Mouse (Mus musculus) kidney, embryonic 14.5 days (tissue): ENCODE measurements around the gene Dytn. TPM values are rescaled to one million over a fixed set of nuclear protein-coding genes. Genes with fewer than 3 reads are reported as not detected.

Experiments used
- ATAC-seq: fragments of 200-750 bp; cut with Nextera tagmentation; 2 replicates; pipeline ENCODE4 v1.8.0; 2017; ENCODE audit warnings: moderate number of reproducible peaks, mild to moderate bottlenecking, moderate TSS enrichment, moderate library complexity; ENCODE audit not compliant: low FRiP score, low TSS enrichment
- H3K27ac ChIP-seq: fragments of 300-500 bp; sonication (generic); 2 replicates; pipeline ENCODE4 v1.5.1; 2014; ENCODE audit warnings: low read depth, mild to moderate bottlenecking, low read length, moderate library complexity, mixed read lengths
- H3K27me3 ChIP-seq: fragments of 300-500 bp; sonication (generic); 2 replicates; pipeline ENCODE4 v1.6.1; 2014; ENCODE audit warnings: mild to moderate bottlenecking, low read length; ENCODE audit not compliant: control insufficient read depth, insufficient read depth
- H3K36me3 ChIP-seq: fragments of 300-500 bp; sonication (generic); 2 replicates; pipeline ENCODE4 v1.6.1; 2014; ENCODE audit warnings: low read length, mixed read lengths; ENCODE audit not compliant: control insufficient read depth, insufficient read depth
- H3K4me1 ChIP-seq: fragments of 300-500 bp; sonication (generic); 2 replicates; pipeline ENCODE4 v1.6.1; 2014; ENCODE audit warnings: low read length, mixed read lengths; ENCODE audit not compliant: control insufficient read depth, insufficient read depth
- H3K4me2 ChIP-seq: fragments of 300-500 bp; sonication (generic); replicated peaks from 2 replicates; pipeline ENCODE4 v1.6.1; 2014; ENCODE audit warnings: low read depth, mild to moderate bottlenecking, low read length
- H3K4me3 ChIP-seq: fragments of 300-500 bp; sonication (generic); 2 replicates; pipeline ENCODE4 v1.5.1; 2014; ENCODE audit warnings: mild to moderate bottlenecking, low read length
- H3K9ac ChIP-seq: fragments of 300-500 bp; sonication (generic); 2 replicates; pipeline ENCODE4 v1.6.1; 2014; ENCODE audit warnings: low read depth, mild to moderate bottlenecking, low read length, moderate library complexity
- H3K9me3 ChIP-seq: fragments of 300-500 bp; sonication (generic); 2 replicates; pipeline ENCODE4 v1.6.1; 2016; ENCODE audit warnings: low read length; ENCODE audit not compliant: control insufficient read depth
- whole genome bisulfite sequencing: fragments of 180-500 bp; shearing (Covaris S2); extraction: QIAGEN DNeasy Blood & Tissue Kit; methylation state at CpG from one replicate; pipeline ENCODE4 v1.1.7; 2014; 5-methylcytosine and 5-hydroxymethylcytosine counted together
- polyA plus RNA-seq: library from polyadenylated mRNA; unstranded; fragments of >200 nt; fragmentation: Nextera tagmentation; extraction: Ambion mirVana; gene quantifications from 2 replicates; pipeline ENCODE4 v1.2.1, GENCODE M21; 2014

Dytn gene
- polyA plus RNA-seq, 1 experiment from 2014 or later, result not detected

- no peak for ATAC-seq
- H3K4me2 ChIP-seq, result no peak overlapping the region
- WGBS, result 1% methylated on average over 11 of the region's 11 CpGs
These were observed 72.1 kb downstream of the Dytn start for GRCm38 (mm10) chr1:63614594-63614993.

GRCm38 (mm10) chr1:63609613-63610012 is 77.1 kb downstream of the Dytn start:
- 92% methylated on average over 4 of the region's 4 CpGs for whole genome bisulfite sequencing

More at GRCm38 (mm10) chr1:63614594-63614993, 72.1 kb downstream of the Dytn start:
- Histone ChIP-seq H3K9me3 (no peaks in the 10 kb centered on the region), H3K9ac (no peak overlapping the region), H3K4me3 (no peak overlapping the region), H3K4me1 (no peaks in the 10 kb centered on the region), H3K36me3 (no peaks in the 10 kb centered on the region), H3K27ac (no peak overlapping the region), H3K27me3 (no peaks in the 10 kb centered on the region)

GRCm38 (mm10) chr1:63603870-63604500 is 82.7 kb downstream of the Dytn start:
- Histone ChIP-seq H3K9ac (no peak overlapping the region), H3K4me3 (no peak overlapping the region), H3K4me2 (no peak overlapping the region), H3K27me3 (no peaks in the 10 kb centered on the region), H3K9me3 (no peaks in the 10 kb centered on the region), H3K27ac (no peak overlapping the region), H3K36me3 (no peaks in the 10 kb centered on the region), H3K4me1 (no peaks in the 10 kb centered on the region)
- no peak for ATAC-seq
- WGBS, result 37% methylated on average over 3 of the region's 3 CpGs

More at GRCm38 (mm10) chr1:63609613-63610012, 77.1 kb downstream of the Dytn start:
- Histone ChIP-seq H3K36me3 (no peaks in the 10 kb centered on the region), H3K9me3 (no peaks in the 10 kb centered on the region), H3K27ac (no peak overlapping the region), H3K4me1 (no peaks in the 10 kb centered on the region), H3K27me3 (no peaks in the 10 kb centered on the region), H3K4me2 (no peak overlapping the region), H3K9ac (no peak overlapping the region), H3K4me3 (no peak overlapping the region)
- no peak for ATAC-seq

- WGBS, result 77% methylated on average over 7 of the region's 7 CpGs
- Histone ChIP-seq H3K4me2 (no peak overlapping the region), H3K4me3 (no peak overlapping the region), H3K27me3 (no peaks in the 10 kb centered on the region), H3K36me3 (no peaks in the 10 kb centered on the region), H3K27ac (no peak overlapping the region), H3K9me3 (no peaks in the 10 kb centered on the region), H3K4me1 (no peaks in the 10 kb centered on the region), H3K9ac (no peak overlapping the region)
- ATAC-seq, result no peak
These were observed 99.9 kb downstream of the Dytn start for GRCm38 (mm10) chr1:63586869-63587268.

DNA sequence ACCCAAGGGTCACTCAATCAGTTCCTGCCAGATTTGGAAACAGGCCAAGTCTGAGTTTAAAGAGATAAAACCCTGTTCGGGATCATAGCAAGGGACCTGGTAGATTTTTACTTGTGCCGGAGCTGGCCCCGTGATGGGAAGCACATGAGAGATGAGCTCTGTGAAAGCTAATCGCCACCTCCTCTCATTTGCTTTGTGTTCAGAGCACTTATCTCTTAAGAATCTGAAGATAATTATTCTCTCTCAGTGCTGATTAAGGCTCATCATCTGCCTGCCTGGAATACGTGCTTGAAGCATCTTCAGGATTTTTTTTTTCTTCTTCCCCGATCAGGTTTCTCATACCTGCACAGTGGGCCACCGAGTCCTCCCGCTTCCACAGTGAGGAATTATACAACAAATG is 107.6 kb downstream of the Dytn start:
- Histone ChIP-seq H3K4me2 (no peak overlapping the region), H3K36me3 (no peaks in the 10 kb centered on the region), H3K9ac (no peak overlapping the region), H3K4me1 (no peaks in the 10 kb centered on the region), H3K4me3 (no peak overlapping the region), H3K27me3 (no peaks in the 10 kb centered on the region), H3K27ac (no peak overlapping the region), H3K9me3 (no peaks in the 10 kb centered on the region)
- no peak for ATAC-seq
- 75% methylated on average over 8 of the region's 8 CpGs for WGBS

- no peaks in the 10 kb centered on the region for H3K27me3 ChIP-seq
- no peaks in the 10 kb centered on the region for H3K9me3 ChIP-seq
- WGBS, result 82% methylated on average over 5 of the region's 5 CpGs
- no peak overlapping the region for H3K27ac ChIP-seq
- H3K4me1 ChIP-seq, result no peaks in the 10 kb centered on the region
- H3K4me3 ChIP-seq, result no peak overlapping the region
- no peak overlapping the region for H3K4me2 ChIP-seq
- no peaks in the 10 kb centered on the region for H3K36me3 ChIP-seq
- ATAC-seq, result no peak
- no peak overlapping the region for H3K9ac ChIP-seq
These were observed 109.9 kb downstream of the Dytn start for GRCm38 (mm10) chr1:63576803-63577202.

- Histone ChIP-seq H3K36me3 (no peaks in the 10 kb centered on the region), H3K9ac (no peak overlapping the region), H3K4me2 (no peak overlapping the region), H3K27me3 (no peaks in the 10 kb centered on the region), H3K27ac (no peak overlapping the region), H3K4me3 (no peak overlapping the region), H3K4me1 (no peaks in the 10 kb centered on the region), H3K9me3 (no peaks in the 10 kb centered on the region)
- WGBS, result 61% methylated on average over 12 of the region's 12 CpGs
- no peak for ATAC-seq
These were observed 112.7 kb downstream of the Dytn start for GRCm38 (mm10) chr1:63573864-63574611.

DNA sequence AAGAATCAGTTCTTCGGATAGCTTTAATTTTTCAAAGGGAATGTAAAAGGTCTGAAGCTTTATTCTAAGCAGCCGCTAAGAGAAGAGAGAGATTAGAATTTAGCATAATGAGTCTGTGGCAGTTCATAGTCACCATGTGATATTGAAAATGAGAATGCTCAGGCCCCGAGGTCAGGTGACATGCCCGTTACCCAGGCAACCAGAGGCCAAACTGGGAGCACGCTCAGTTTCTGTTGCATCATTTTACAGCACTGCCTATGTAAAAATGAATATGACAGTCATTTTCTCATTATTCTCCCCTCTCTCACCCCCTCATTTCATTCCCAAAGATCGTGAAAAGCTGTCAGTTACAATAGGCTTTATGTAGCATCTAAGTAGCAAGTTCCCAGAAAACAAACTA is 113.3 kb downstream of the Dytn start:
- 61% methylated on average over 6 of the region's 6 CpGs for WGBS
- ATAC-seq, result no peak

More for the DNA sequence above, 113.3 kb downstream of the Dytn start:
- no peak overlapping the region for H3K9ac ChIP-seq
- no peak overlapping the region for H3K27ac ChIP-seq
- H3K9me3 ChIP-seq, result no peaks in the 10 kb centered on the region
- H3K4me3 ChIP-seq, result no peak overlapping the region
- no peaks in the 10 kb centered on the region for H3K27me3 ChIP-seq
- H3K4me2 ChIP-seq, result no peak overlapping the region
- H3K36me3 ChIP-seq, result no peaks in the 10 kb centered on the region
- no peaks in the 10 kb centered on the region for H3K4me1 ChIP-seq
